Mouse (Mus musculus) heart, adult 2 months (tissue): Measurements from ENCODE around the gene Pou3f3.

Experiments used
- CTCF ChIP-seq: fragments of 200-600 bp; IDR thresholded peaks from 2 replicates; pipeline ENCODE4 v1.8.1; 2022; ENCODE audit warnings: antibody characterized with exemption, mild to moderate bottlenecking, moderate library complexity
- POLR2A ChIP-seq: fragments of 200-500 bp; IDR thresholded peaks from 2 replicates; pipeline ENCODE4 v1.6.1; 2011; ENCODE audit warnings: mild to moderate bottlenecking, low read depth, low read length, control low read depth; ENCODE audit not compliant: insufficient read depth

GRCm38 (mm10) chr1:42685321-42685960 lies 10.1 kb upstream of the Pou3f3 start:
- TF ChIP-seq CTCF: no peak
- no peak for TF ChIP-seq POLR2A
